Mouse (Mus musculus): ENCODE data around the gene Loxl1.

DNA sequence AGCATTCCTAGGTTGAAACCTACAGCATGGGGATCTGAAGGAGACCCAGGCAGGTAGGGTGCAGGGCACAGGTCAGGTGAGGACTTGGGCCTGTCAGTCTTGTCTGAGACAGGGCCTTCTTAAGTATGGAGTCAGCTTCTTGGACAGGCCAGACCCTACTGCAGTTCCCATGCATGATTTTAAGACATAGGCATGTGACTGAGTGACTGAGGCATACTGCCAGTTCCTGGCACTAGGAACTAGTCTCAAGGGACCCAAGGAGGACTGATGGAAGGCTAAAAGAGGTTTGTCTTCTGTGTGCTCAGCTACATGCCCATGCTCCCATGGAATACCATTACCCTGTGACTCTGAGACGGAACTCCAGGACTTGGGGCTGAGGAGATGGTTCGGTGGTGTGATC, 2.9 kb upstream of the Loxl1 start:
- TF ChIP-seq CTCF (IDR thresholded peaks at IDR 0.05; ENCODE audit: insufficient read depth, low read depth, low read length) (no peak), POLR2A (IDR thresholded peaks at IDR 0.05; ENCODE audit: insufficient read depth, low read depth, low read length) (no peak)
